Comparison of ENCODE assay signal across 19 mouse cellular contexts in genomic region chr7:141908591-141908990, GRCm38 (mm10). TPM values are rescaled to one million over a fixed set of nuclear protein-coding genes. Genes with fewer than 3 reads are reported as not detected.
"Had no signal": no experiment of that assay in that cellular context is flagged by ENCODE, and none has a peak within 500 bp of the region (broad histone marks: within the 10 kb centered on the region; RNA-seq: fewer than 3 reads in every experiment).

No protein-coding gene starts in this region.

- H3K4me3 ChIP-seq: limb, embryonic 12.5 days; liver, embryonic 13.5 days; lung, embryonic 15.5 days; megakaryocyte, embryonic 14.5 days; midbrain, embryonic 12.5 days; myocyte; neural tube, embryonic 15.5 days had no signal

- H3K4me2 ChIP-seq: limb, embryonic 12.5 days; liver, embryonic 13.5 days; lung, embryonic 15.5 days; midbrain, embryonic 12.5 days; neural tube, embryonic 15.5 days had no signal

- H3K27ac ChIP-seq: kidney, postnatal 0 days; limb, embryonic 12.5 days; liver, embryonic 13.5 days; lung, embryonic 15.5 days; macrophage; midbrain, embryonic 12.5 days; neural tube, embryonic 15.5 days; stomach, postnatal 0 days had no signal

- H3K9ac ChIP-seq: limb, embryonic 12.5 days; liver, embryonic 13.5 days; liver, postnatal 0 days; lung, embryonic 15.5 days; midbrain, embryonic 12.5 days; neural tube, embryonic 15.5 days had no signal

- DNase-seq: kidney, adult 8-10 months; kidney, postnatal 36 days; liver; liver, embryonic 13.5 days; liver, postnatal 0 days; lung, postnatal 14 days; right cerebral cortex, adult 18-20 months; right cerebral cortex, postnatal 25 days; thymus, postnatal 14 days had no signal

- H3K36me3 ChIP-seq: limb, embryonic 12.5 days; liver, embryonic 13.5 days; lung, embryonic 15.5 days; midbrain, embryonic 12.5 days; neural tube, embryonic 15.5 days had no signal

- ATAC-seq: intestine, postnatal 0 days; liver, postnatal 0 days had no signal

- H3K9me3 ChIP-seq: limb, embryonic 12.5 days; liver, embryonic 13.5 days; lung, embryonic 15.5 days; midbrain, embryonic 12.5 days; neural tube, embryonic 15.5 days had no signal

- H3K4me1 ChIP-seq: limb, embryonic 12.5 days; liver, embryonic 13.5 days; lung, embryonic 15.5 days had no signal

RNA-seq across cellular contexts. Expression of gene Brsk2, which starts 41.0 kb away (rescaled TPM):
- polyA plus RNA-seq: macrophage had no signal
